Mouse (Mus musculus) heart, adult 9 months (tissue): ENCODE data around the gene Denr.

Experiments used
- DNase-seq, 2 experiments: peaks; one replicate each; pipeline ENCODE4 v3.0.0; 2022; ENCODE audit warnings: low spot score in 2 of 2

Denr gene

GRCm38 (mm10) chr5:123906146-123906975 is 614 bp upstream of the Denr start:
- DNase-seq, result peak in 1 of 2 experiments; percentile 29

- no peak for DNase-seq
Observed at GRCm38 (mm10) chr5:123907631-123907977, 629 bp downstream of the Denr start.

GRCm38 (mm10) chr5:123914852-123915251 is 7.9 kb downstream of the Denr start:
- no peak for DNase-seq

- no peak for DNase-seq
Observed at GRCm38 (mm10) chr5:123922112-123922511, 15.1 kb downstream of the Denr start.

- DNase-seq, result no peak
Observed at GRCm38 (mm10) chr5:123927118-123927517, 20.1 kb downstream of the Denr start, which contains the start of gene Gm43518. Gene Gm43518 (plus strand): TSS chr5:123927418.

- DNase-seq, result peak; percentile 93 to 95
Observed at GRCm38 (mm10) chr5:123930508-123930989, 23.6 kb downstream of the Denr start, which contains the start of gene Ccdc62. Gene Ccdc62 (plus strand): TSS chr5:123930679.

- no peak for DNase-seq
Observed at GRCm38 (mm10) chr5:123931131-123931530, 24.2 kb downstream of the Denr start.

- DNase-seq, result no peak
Observed at GRCm38 (mm10) chr5:123932927-123933326, 26.0 kb downstream of the Denr start.

- DNase-seq, result no peak
Observed at GRCm38 (mm10) chr5:123933556-123933955, 26.6 kb downstream of the Denr start.

- DNase-seq, result no peak
Observed at GRCm38 (mm10) chr5:123933957-123934591, 27.1 kb downstream of the Denr start.

GRCm38 (mm10) chr5:123935931-123936330 is 29.0 kb downstream of the Denr start:
- no peak for DNase-seq

GRCm38 (mm10) chr5:123938479-123938878 is 31.5 kb downstream of the Denr start:
- no peak for DNase-seq

GRCm38 (mm10) chr5:123946546-123946945 is 39.6 kb downstream of the Denr start:
- no peak for DNase-seq

GRCm38 (mm10) chr5:123947041-123947761 is 40.2 kb downstream of the Denr start:
- DNase-seq, result peak in 1 of 2 experiments; percentile 42

GRCm38 (mm10) chr5:123952365-123953045 is 45.5 kb downstream of the Denr start:
- no peak for DNase-seq

- no peak for DNase-seq
Observed at GRCm38 (mm10) chr5:123957213-123957612, 50.2 kb downstream of the Denr start.

GRCm38 (mm10) chr5:123959018-123959417 is 52.0 kb downstream of the Denr start:
- DNase-seq, result no peak

GRCm38 (mm10) chr5:123960129-123960528 is 53.2 kb downstream of the Denr start:
- no peak for DNase-seq

- DNase-seq, result no peak
Observed at GRCm38 (mm10) chr5:123961046-123961445, 54.1 kb downstream of the Denr start.

GRCm38 (mm10) chr5:123964208-123964607 is 57.2 kb downstream of the Denr start:
- DNase-seq, result no peak

GRCm38 (mm10) chr5:123966759-123967158 is 59.8 kb downstream of the Denr start:
- DNase-seq, result no peak

GRCm38 (mm10) chr5:123968468-123968867 is 61.5 kb downstream of the Denr start:
- DNase-seq, result no peak
